Mouse (Mus musculus): ENCODE results near the gene Idi2.
A peak's percentile ranks its signal among the peaks of the same experiment; 100 is the strongest.
"Not testable (repeated sequence)": the region's sequence is repeated elsewhere in the genome, so short reads cannot be mapped to it uniquely, and the experiment has no call there.

The Idi2 gene

GRCm38 (mm10) chr13:8952563-8952962 lies at the start of gene Idi2:
Gene Idi2, plus strand, starts transcription at chr13:8952863.
- DNase-seq, result not testable (repeated sequence)

GRCm38 (mm10) chr13:8905986-8906385 lies 46.7 kb upstream of the Idi2 start:
- DNase-seq, result not testable (repeated sequence)

- not testable (repeated sequence) for DNase-seq
These were observed 38.8 kb upstream of the Idi2 start for GRCm38 (mm10) chr13:8913890-8914289.

- DNase-seq, result no peak
These were observed 19.2 kb upstream of the Idi2 start for GRCm38 (mm10) chr13:8933499-8933898.

- not testable (repeated sequence) for DNase-seq
These were observed 15.0 kb upstream of the Idi2 start for GRCm38 (mm10) chr13:8937611-8938140.

- DNase-seq, result not testable (repeated sequence)
These were observed 11.6 kb upstream of the Idi2 start for GRCm38 (mm10) chr13:8941110-8941509.

GRCm38 (mm10) chr13:8941701-8942100 lies 11.0 kb upstream of the Idi2 start:
- not testable (repeated sequence) for DNase-seq

GRCm38 (mm10) chr13:8943828-8944227 lies 8.8 kb upstream of the Idi2 start:
- DNase-seq, result not testable (repeated sequence)

GRCm38 (mm10) chr13:8948131-8948530 lies 4.5 kb upstream of the Idi2 start, which contains the start of gene Gm9745:
Gene Gm9745, minus strand, starts transcription at chr13:8948231.
- DNase-seq, result not testable (repeated sequence)

- DNase-seq, result not testable (repeated sequence)
These were observed 2.5 kb downstream of the Idi2 start for GRCm38 (mm10) chr13:8955127-8955526.

- not testable (repeated sequence) for DNase-seq
These were observed 4.2 kb downstream of the Idi2 start for GRCm38 (mm10) chr13:8956873-8957272.

- not testable (repeated sequence) for DNase-seq
These were observed 6.4 kb downstream of the Idi2 start for GRCm38 (mm10) chr13:8959058-8959457.

- DNase-seq, result not testable (repeated sequence)
These were observed 6.9 kb downstream of the Idi2 start for GRCm38 (mm10) chr13:8959554-8959953.

- not testable (repeated sequence) for DNase-seq
These were observed 8.6 kb downstream of the Idi2 start for GRCm38 (mm10) chr13:8961128-8961888.

GRCm38 (mm10) chr13:8962266-8962665 lies 9.6 kb downstream of the Idi2 start:
- not testable (repeated sequence) for DNase-seq

- DNase-seq, result no peak
These were observed 12.6 kb downstream of the Idi2 start for GRCm38 (mm10) chr13:8965224-8965623.

- DNase-seq, result no peak
These were observed 15.1 kb downstream of the Idi2 start for GRCm38 (mm10) chr13:8967742-8968141.

- no peak for DNase-seq
These were observed 19.7 kb downstream of the Idi2 start for GRCm38 (mm10) chr13:8972369-8972768.

- no peak for DNase-seq
These were observed 20.3 kb downstream of the Idi2 start for GRCm38 (mm10) chr13:8972972-8973371.

- no peak for DNase-seq
These were observed 39.6 kb downstream of the Idi2 start for GRCm38 (mm10) chr13:8992231-8992630.

GRCm38 (mm10) chr13:8995159-8995989 lies 42.7 kb downstream of the Idi2 start:
- no peak for DNase-seq

GRCm38 (mm10) chr13:8995990-8996786 lies 43.5 kb downstream of the Idi2 start, which contains the start of gene Gtpbp4:
Gene Gtpbp4, minus strand, starts transcription at chr13:8996083.
- peak; percentile 93 to 96 for DNase-seq

Data from thymus, postnatal 36 days (tissue).